Mouse (Mus musculus) forebrain, embryonic 11.5 days (tissue): ENCODE results near the gene Lefty1. TPM values are rescaled to one million over a fixed set of nuclear protein-coding genes. Genes with fewer than 3 reads are reported as not detected.

ENCODE experiments used
- ATAC-seq: fragments of 200-750 bp; cut with Nextera tagmentation; replicated peaks from 2 replicates; pipeline ENCODE4 v1.8.0; 2017; ENCODE audit warnings: moderate TSS enrichment; ENCODE audit not compliant: low FRiP score
- DNase-seq: peaks from one replicate; pipeline ENCODE4 v3.0.0-alpha.2; 2017; ENCODE audit warnings: low spot score
- H3K27ac ChIP-seq: fragments of 300-500 bp; sonication (generic); 2 replicates; pipeline ENCODE4 v1.5.1; 2014; ENCODE audit warnings: low read depth, low read length
- H3K27me3 ChIP-seq: fragments of 300-500 bp; sonication (generic); 2 replicates; pipeline ENCODE4 v1.6.1; 2014; ENCODE audit warnings: mild to moderate bottlenecking, low read length, mixed read lengths; ENCODE audit not compliant: control insufficient read depth, insufficient read depth
- H3K36me3 ChIP-seq: fragments of 300-500 bp; sonication (generic); 2 replicates; pipeline ENCODE4 v1.6.1; 2014; ENCODE audit warnings: mild to moderate bottlenecking, low read length, moderate library complexity, mixed read lengths; ENCODE audit not compliant: control insufficient read depth, insufficient read depth
- H3K4me1 ChIP-seq: fragments of 300-500 bp; sonication (generic); replicated peaks from 2 replicates; pipeline ENCODE4 v1.6.1; 2014; ENCODE audit warnings: low read length, mixed read lengths; ENCODE audit not compliant: control insufficient read depth, insufficient read depth
- H3K4me2 ChIP-seq: fragments of 300-500 bp; sonication (generic); 2 replicates; pipeline ENCODE4 v1.6.1; 2014; ENCODE audit warnings: low read depth, mild to moderate bottlenecking, low read length, moderate library complexity, mixed read lengths; ENCODE audit not compliant: severe bottlenecking
- H3K4me3 ChIP-seq: fragments of 300-500 bp; sonication (generic); 2 replicates; pipeline ENCODE4 v1.5.1; 2014; ENCODE audit warnings: low read depth, low read length
- H3K9ac ChIP-seq: fragments of 300-500 bp; sonication (generic); 2 replicates; pipeline ENCODE4 v1.6.1; 2014; ENCODE audit warnings: low read length
- H3K9me3 ChIP-seq: fragments of 300-500 bp; sonication (generic); 2 replicates; pipeline ENCODE4 v1.6.1; 2016; ENCODE audit warnings: low read length, mixed read lengths; ENCODE audit not compliant: control insufficient read depth
- WGBS: fragments of 180-500 bp; shearing (Covaris S2); extraction: QIAGEN DNeasy Blood & Tissue Kit; methylation state at CpG from one replicate; pipeline ENCODE4 v1.1.7; 2014; 5-methylcytosine and 5-hydroxymethylcytosine counted together
- polyA plus RNA-seq: library from polyadenylated mRNA; unstranded; fragments of >200 nt; fragmentation: Nextera tagmentation; extraction: Ambion mirVana; gene quantifications from 2 replicates; pipeline ENCODE4 v1.2.1, GENCODE M21; 2014

Gene Lefty1
- polyA plus RNA-seq, 1 experiment from 2014 or later: 0.45 TPM

DNA sequence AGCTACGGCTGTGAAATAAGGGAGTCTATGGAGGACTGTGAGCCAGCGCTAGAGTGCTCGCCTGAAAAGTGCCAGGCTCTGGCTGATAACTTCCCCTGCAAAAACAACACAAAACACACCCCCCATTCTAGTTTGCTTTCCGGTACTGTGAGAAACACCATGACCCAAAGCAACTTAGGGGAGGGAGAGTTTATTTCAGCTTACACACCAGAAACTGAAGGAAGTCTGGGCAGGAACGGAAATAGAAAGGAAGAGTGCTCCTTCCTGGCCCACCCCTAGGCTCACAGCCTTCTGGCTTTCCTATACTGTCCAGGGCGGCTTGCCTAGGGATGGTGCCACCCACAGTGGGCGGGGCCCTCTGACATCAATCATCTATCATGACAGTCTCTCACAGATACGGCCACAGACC lies 22.2 kb downstream of the Lefty1 start:
- H3K9me3 ChIP-seq: no peaks in the 10 kb centered on the region
- no peak overlapping the region for H3K4me3 ChIP-seq
- H3K27ac ChIP-seq: no peak overlapping the region
- H3K4me2 ChIP-seq: no peak overlapping the region
- WGBS: 86% methylated on average over 8 of the region's 8 CpGs
- peaks cover 3% of the 10 kb centered on the region; the same call in 1 of the 2 replicates for H3K4me1 ChIP-seq
- ATAC-seq (no peak), DNase-seq (no peak)
- H3K27me3 ChIP-seq: no peaks in the 10 kb centered on the region
- H3K36me3 ChIP-seq: no peaks in the 10 kb centered on the region
- H3K9ac ChIP-seq: no peak overlapping the region

- peaks cover 3% of the 10 kb centered on the region; the same call in 1 of the 2 replicates for H3K4me1 ChIP-seq
- no peaks in the 10 kb centered on the region for H3K9me3 ChIP-seq
- no peak overlapping the region for H3K27ac ChIP-seq
- H3K36me3 ChIP-seq: no peaks in the 10 kb centered on the region
- DNase-seq (no peak), ATAC-seq (no peak)
- 81% methylated on average over 3 of the region's 3 CpGs for WGBS
- no peak overlapping the region for H3K4me3 ChIP-seq
- H3K9ac ChIP-seq: no peak overlapping the region
- H3K4me2 ChIP-seq: no peak overlapping the region
- H3K27me3 ChIP-seq: no peaks in the 10 kb centered on the region
Measured at GRCm38 (mm10) chr1:180957989-180958388, 23.2 kb downstream of the Lefty1 start.

DNA sequence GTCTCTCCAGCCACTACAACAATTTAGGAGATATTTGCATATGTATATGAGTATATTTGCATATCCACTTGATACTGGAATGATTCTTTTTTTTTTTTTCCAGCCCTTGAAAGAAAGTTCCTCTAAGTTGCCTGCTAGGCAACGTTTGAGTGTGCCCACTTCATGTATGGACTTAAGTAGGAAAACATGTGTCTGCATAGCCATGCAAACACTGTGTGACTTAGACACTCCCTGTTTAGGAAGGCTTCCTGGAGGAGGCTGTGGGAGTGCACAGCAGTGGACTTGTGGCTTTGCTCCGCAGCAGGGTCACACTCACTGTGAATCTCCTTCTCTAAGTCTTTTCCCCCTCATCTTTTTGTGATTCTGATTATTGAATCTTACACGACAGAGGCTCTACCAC lies 24.0 kb downstream of the Lefty1 start:
- Histone ChIP-seq H3K9me3 (no peaks in the 10 kb centered on the region), H3K4me2 (no peak overlapping the region), H3K4me3 (no peak overlapping the region), H3K36me3 (no peaks in the 10 kb centered on the region), H3K27ac (no peak overlapping the region), H3K9ac (no peak overlapping the region), H3K4me1 (peaks cover 3% of the 10 kb centered on the region; the same call in 1 of the 2 replicates), H3K27me3 (no peaks in the 10 kb centered on the region)
- 63% methylated on average over 3 of the region's 3 CpGs for WGBS
- DNase-seq (no peak), ATAC-seq (no peak)

- no peaks in the 10 kb centered on the region for H3K9me3 ChIP-seq
- H3K27me3 ChIP-seq: no peaks in the 10 kb centered on the region
- ATAC-seq: no peak
- H3K36me3 ChIP-seq: no peaks in the 10 kb centered on the region
- no peak overlapping the region for H3K4me2 ChIP-seq
- DNase-seq: no peak
- 87% methylated on average over 3 of the region's 3 CpGs for WGBS
- H3K4me3 ChIP-seq: no peak overlapping the region
- H3K4me1 ChIP-seq: no peaks in the 10 kb centered on the region
- no peak overlapping the region for H3K27ac ChIP-seq
- no peak overlapping the region for H3K9ac ChIP-seq
Measured at GRCm38 (mm10) chr1:180965786-180966185, 31.0 kb downstream of the Lefty1 start.

- Histone ChIP-seq H3K27me3 (no peaks in the 10 kb centered on the region), H3K4me1 (no peaks in the 10 kb centered on the region), H3K36me3 (no peaks in the 10 kb centered on the region), H3K4me2 (no peak overlapping the region), H3K4me3 (no peak overlapping the region), H3K9ac (no peak overlapping the region), H3K9me3 (no peaks in the 10 kb centered on the region), H3K27ac (no peak overlapping the region)
- 66% methylated on average over 3 of the region's 3 CpGs for WGBS
- DNase-seq (no peak), ATAC-seq (no peak)
Measured at GRCm38 (mm10) chr1:180966542-180966941, 31.7 kb downstream of the Lefty1 start.

DNA sequence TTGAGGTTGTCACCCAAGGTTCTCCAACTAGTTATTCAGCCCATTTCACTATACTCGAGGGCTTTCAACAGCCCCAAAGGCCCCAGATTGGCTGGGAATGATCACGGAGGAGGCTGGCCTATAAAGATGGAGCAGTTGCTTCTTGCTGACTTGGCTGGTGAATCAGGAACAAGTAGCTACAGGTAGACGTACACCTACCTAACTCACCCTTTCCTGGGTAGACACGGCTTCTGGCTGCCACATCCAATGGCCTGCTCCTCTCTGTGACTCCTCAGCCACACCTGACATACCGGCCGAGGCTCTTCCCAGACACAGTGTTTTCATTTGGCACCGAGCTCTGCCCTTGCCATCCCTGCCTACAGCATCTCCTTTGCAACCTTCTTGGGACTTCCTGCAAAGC lies 32.4 kb downstream of the Lefty1 start:
- Histone ChIP-seq H3K9me3 (no peaks in the 10 kb centered on the region), H3K4me1 (no peaks in the 10 kb centered on the region), H3K4me3 (no peak overlapping the region), H3K9ac (no peak overlapping the region), H3K27me3 (no peaks in the 10 kb centered on the region), H3K36me3 (no peaks in the 10 kb centered on the region), H3K4me2 (no peak overlapping the region), H3K27ac (no peak overlapping the region)
- no peak for DNase-seq
- no peak for ATAC-seq
- 89% methylated on average over 7 of the region's 7 CpGs for WGBS

DNA sequence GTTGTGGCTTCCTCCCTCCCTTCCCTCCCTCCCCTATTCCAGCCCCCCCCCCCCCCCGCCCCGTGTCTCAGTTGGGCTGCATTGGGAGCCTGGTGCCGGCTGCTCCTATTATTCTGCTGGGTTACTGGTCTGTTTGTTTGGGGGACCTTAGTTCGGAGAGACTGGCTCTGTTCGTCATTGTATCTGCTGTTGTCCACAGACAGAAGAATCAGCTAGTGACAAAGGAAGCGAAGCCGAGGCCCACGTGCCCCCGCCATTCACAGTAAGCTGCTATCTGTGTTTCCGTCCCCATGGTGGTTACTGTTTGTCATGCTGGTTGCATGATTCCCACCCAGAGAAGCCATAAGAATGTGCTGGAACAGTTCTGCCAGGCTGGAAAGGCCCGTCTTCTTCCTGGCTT lies 38.1 kb downstream of the Lefty1 start:
- no peak for DNase-seq
- Histone ChIP-seq H3K36me3 (no peaks in the 10 kb centered on the region), H3K9me3 (no peaks in the 10 kb centered on the region), H3K27ac (no peak overlapping the region), H3K9ac (no peak overlapping the region), H3K4me3 (no peak overlapping the region), H3K4me1 (no peaks in the 10 kb centered on the region), H3K27me3 (no peaks in the 10 kb centered on the region), H3K4me2 (no peak overlapping the region)
- no peak for ATAC-seq
- 73% methylated on average over 10 of the region's 11 CpGs for WGBS

- WGBS: 58% methylated on average over 14 of the region's 14 CpGs
- H3K9ac ChIP-seq: no peak overlapping the region
- H3K27ac ChIP-seq: no peak overlapping the region
- ATAC-seq (peak; percentile 65; the same call in 1 of the 2 replicates), DNase-seq (peak; percentile 63)
- no peak overlapping the region for H3K4me3 ChIP-seq
- no peak overlapping the region for H3K4me2 ChIP-seq
- H3K36me3 ChIP-seq: no peaks in the 10 kb centered on the region
- no peaks in the 10 kb centered on the region for H3K9me3 ChIP-seq
- no peaks in the 10 kb centered on the region for H3K27me3 ChIP-seq
- no peaks in the 10 kb centered on the region for H3K4me1 ChIP-seq
Measured at GRCm38 (mm10) chr1:180974126-180974746, 39.4 kb downstream of the Lefty1 start.

GRCm38 (mm10) chr1:180976110-180976679 lies 41.4 kb downstream of the Lefty1 start:
- Histone ChIP-seq H3K27me3 (no peaks in the 10 kb centered on the region), H3K4me3 (no peak overlapping the region), H3K9ac (no peak overlapping the region), H3K4me1 (no peaks in the 10 kb centered on the region), H3K9me3 (no peaks in the 10 kb centered on the region), H3K4me2 (no peak overlapping the region), H3K36me3 (no peaks in the 10 kb centered on the region), H3K27ac (no peak overlapping the region)
- no peak for ATAC-seq
- no peak for DNase-seq
- WGBS: 66% methylated on average over 4 of the region's 4 CpGs
